Mouse (Mus musculus) bone marrow macrophage, adult 2 months (primary cell): ENCODE data around the gene Shb.

Experiments used
- CTCF ChIP-seq: IDR thresholded peaks from 2 replicates; pipeline ENCODE4 v1.5.1; 2012; ENCODE audit warnings: low read depth, mild to moderate bottlenecking, low read length, moderate library complexity
- POLR2A ChIP-seq: IDR thresholded peaks from 2 replicates; pipeline ENCODE4 v1.6.1; 2012; ENCODE audit warnings: mild to moderate bottlenecking, low read depth, low read length, borderline replicate concordance

DNA sequence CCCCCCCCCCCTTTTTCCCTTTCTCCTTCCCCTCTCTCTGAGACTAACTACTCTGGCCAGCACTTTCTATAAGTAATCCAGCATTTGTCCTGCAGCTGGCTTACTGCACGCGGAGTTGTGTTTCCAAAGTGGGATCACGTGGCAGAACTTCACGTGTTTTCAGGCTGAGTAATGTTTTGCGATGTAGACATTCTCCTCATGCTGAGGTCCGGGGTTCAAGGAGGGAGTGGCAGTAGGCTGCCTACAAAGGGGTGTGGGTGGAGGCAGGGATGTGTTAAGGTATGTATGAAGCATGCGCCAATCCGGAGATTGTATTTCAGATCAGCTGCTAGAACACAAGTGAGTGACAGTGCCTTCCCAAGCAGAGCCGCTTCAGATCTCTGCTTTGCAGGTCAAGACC is 72.9 kb downstream of the Shb start:
- TF ChIP-seq POLR2A (no peak), CTCF (no peak)
